Mouse (Mus musculus): Measurements from ENCODE around the gene Insig1.
A peak's percentile ranks its signal among the peaks of the same experiment; 100 is the strongest.

Insig1 gene

DNA sequence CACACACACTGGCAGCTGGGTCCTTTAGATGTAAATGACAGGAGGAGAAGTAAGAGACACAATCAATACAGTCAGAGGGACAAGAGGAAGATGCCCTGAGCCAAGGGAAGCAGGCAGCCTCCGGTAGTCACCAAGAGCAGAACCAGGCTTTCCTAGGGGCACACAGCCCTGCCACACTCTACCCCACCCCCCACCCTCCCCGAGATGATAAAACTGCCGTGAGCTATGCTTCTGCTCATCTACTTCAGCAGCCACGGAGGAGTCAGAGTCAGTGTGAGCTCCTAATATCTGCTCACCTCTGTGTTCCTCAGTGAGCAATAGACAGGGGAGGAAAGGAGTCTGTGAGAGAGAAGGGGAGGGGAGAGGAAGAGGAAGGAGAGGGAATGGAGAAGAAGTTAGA, 5.9 kb upstream of the Insig1 start:
- DNase-seq (ENCODE audit: low spot score), result no peak

DNA sequence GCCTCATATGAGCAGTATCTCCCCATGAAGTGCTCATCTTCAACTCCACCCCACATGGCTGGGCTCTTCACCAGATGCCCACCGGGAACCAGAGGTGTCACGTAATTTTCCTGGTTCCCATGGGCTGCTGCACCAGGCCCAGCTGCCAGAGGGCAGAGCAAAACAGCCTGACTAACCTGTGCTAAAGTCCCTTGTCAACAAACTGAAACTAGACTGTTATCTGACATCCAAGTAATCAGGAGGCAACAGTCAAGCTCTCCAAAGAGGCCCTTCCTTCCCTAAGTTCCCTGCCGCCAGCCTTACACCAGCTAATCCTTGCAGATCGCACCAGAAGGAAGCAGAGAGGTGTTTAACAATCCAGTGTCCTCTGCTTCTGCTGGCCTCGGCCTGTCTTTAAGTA, 4.9 kb upstream of the Insig1 start:
- DNase-seq (ENCODE audit: low spot score), result no peak

DNA sequence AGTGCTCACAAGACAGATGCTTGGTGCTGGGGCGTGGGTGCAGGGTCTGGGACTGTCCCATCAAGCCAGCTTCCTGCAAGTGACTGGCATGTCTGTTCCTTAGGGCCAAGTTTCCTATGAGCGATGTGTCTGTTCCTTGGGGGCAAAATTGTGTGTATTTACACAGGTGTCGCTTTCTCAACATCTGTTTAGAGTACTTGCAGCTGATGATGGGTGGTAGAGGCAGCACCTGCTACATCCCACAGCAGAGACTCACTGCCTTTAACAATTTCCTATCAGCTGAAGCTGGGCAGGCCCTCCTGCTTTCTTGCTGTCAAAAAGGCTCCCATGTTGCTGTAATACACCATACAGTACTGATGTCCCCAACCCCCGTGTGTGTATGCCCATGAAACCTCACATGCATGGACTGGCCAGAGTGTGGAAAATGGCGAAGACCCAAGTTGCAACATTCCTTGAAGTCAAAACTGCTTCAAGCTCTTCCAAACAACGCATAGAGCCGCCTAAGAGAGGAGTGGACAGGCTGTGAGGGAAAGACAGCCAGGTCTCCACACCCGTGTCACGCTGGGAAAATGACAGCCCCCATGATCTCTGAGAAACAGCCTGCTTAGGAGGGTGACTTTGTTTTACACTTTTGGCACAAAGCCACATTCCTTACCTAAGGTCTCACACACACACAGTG, 875 bp upstream of the Insig1 start:
- peak; percentile 6 for DNase-seq (ENCODE audit: low spot score)

DNA sequence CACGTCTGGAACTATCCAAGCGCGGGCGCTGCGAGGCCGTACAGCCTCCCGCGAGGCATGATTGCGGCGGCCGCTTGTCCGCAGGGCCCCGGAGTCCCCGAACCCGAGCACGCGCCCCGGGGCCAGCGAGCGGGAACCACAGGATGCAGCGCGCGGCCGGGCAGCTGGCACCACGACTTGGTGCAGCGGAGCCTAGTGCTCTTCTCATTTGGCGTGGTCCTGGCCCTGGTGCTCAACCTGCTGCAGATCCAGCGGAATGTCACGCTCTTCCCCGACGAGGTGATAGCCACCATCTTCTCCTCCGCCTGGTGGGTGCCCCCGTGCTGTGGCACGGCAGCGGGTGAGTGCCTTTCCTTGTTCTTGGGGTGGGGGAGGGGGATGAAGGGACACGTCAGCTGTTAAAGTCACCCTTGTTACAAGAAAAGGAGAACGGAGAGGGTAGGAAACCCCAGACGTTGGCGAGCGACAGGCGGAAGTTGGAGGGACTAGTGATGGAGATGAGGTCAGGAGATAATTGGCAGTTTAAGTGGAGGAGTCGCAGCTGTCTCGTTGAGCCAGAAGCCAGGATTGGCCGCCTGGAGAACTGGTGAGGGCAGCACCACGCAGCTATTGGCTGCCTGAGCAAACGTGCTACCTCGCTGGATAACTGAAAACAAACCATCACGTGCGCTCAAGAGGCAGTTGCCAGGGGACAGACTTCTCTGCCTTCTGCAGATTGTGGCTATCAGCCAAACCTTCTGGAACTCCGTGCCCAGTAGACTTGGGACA, 477 bp downstream of the Insig1 start:
- DNase-seq (ENCODE audit: low spot score), result peak; percentile 31

DNA sequence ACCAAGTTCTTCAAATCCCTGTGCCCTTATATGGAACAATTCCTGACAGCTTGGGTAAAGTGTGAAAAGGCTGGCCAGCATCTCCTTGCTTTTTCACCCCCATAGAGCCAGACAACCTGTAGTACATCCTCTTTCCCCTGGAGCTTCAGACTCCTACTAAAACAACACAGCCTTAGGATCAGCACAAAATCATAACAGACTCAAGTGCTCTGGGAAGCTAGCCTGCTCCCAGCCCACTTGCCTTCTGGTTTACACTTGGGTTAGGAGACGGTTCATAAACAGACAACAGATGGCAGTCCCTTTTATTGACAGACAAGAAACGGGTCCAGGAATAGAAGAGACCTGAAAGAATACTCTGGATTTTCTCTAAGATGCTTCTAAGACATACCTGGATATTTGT, 8.3 kb downstream of the Insig1 start:
- DNase-seq (ENCODE audit: low spot score), result no peak

DNA sequence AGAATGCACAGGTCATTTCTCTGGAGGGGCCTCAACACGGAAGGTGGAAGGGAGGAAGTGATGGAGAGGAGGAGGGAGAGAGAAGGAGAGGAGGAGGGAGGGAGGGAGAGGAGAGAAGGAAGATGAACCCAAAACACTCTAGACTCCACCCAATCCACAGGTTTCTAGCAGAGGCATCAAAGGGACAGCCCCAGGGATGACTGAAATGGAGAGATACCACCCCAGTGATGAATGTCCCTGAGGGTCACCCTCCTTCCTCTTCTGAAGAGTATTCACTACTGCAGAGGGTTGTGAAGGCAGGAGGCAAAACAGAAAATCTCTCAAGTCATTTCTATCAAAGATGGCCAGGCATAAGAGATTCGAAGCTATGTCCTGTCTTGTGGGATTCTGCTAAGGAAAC, 10.0 kb downstream of the Insig1 start:
- DNase-seq (ENCODE audit: low spot score), result no peak

DNA sequence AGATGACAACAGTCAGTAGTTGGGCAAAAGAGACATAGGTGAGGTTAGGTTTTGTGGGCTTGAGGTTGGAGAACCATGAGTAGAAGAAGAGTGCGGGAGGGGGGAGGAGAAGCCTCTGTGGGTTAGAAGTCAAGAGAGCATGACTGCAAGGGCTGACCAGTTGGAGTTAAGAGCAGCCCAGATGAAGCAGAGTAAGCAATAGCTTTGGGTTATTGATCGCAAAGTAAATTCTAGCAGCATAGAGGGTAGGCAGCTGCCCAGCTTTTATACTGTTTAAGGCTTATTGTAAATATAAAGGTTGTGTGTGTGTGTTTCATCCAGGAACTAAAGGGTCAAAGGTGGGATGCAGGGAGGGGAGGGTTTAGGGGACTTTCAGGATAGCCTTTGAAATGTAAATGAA, 10.7 kb downstream of the Insig1 start:
- DNase-seq (ENCODE audit: low spot score), result no peak

DNA sequence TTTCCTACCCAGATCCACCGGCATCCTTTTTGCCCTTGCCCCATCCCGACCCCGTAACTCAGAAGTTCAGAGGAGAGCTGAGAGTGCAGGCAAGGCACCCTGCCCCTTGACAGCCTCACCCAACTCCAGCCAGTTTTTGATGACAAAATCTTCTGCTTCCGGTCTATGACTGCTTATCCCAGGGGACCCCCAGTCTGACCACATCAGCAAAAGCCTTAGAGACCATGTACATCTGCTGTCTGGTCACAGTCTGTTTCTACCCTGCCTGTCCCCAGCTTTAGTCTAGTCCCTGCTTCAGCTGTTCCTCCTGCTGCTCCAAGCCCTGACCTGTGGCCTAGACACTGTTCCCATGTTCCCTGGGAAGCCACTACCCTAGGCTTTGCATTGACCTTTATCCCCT, 11.1 kb downstream of the Insig1 start:
- DNase-seq (ENCODE audit: low spot score), result no peak

DNA sequence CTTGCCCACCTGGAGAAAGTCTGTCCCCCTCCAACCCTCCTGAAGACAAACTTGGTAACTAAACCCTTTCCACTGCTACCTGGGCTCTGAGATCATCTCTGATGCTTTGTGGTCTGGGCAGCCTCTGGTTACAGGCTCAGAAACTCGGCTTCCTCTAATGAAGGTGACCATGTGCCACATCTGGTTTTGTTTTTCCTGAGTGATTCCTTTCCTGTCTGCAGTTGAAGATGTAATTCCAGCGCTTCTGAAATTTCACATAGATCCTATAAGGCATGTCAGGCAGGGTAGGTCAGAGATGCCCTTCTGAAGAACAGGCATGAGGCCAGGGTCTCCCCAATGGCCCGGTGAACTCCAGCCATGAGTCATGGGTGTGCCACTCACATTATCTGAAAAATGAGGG, 11.6 kb downstream of the Insig1 start:
- no peak for DNase-seq (ENCODE audit: low spot score)

DNA sequence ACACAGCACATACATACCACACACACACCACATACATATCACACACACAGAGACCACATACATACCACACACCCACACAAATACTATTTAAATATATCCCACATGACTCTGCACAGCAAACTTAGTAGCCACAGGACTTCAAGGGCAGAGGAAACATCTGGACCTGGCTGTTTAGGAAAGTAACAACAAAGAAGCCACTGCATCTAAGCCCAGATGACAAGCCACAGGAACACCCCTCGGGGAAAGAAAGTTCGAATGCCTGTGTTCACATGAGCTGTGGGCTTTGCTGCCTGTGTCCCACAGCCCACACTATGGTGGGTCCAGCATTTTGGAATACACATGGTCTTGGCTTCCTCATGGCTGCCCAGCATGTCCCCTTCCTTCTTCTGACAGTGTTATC, 13.6 kb downstream of the Insig1 start:
- no peak for DNase-seq (ENCODE audit: low spot score)

DNA sequence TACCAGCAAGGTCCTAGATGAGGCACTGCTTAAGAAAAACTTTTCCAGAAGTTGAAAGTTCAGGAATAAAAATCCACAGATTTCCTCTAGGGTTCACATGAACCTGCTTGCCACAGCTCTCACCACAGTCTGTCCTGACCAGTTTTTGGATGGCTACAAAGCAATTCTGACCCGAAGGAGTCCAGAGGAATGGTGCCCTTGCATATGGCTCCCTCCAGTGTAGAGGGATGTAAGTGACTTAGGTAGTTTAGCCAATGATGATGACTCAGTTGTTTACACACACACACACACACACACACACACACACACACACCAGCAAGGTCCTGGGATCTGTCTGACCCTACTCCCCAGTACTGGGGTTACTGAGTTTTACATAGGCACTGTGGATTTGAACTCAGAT, 19.4 kb downstream of the Insig1 start:
- no peak for DNase-seq (ENCODE audit: low spot score)

DNA sequence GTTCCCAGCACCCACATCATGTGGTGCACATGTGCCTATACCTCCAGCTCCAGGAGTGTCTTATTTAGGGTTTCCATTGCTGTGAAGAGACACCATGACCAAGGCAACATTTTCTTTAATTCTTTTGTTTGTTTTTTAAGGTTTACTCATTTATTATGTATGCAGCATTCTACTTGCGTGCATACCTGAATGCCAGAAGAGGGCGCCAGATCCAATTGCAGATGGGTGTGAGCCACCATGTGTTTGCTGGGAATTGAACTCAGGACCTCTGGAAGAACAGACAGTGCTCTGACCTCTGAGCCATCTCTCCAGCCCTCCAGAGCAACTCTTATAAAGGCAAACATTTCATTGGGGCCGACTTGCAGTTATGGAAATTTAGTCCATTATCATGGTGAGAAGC, 21.2 kb downstream of the Insig1 start:
- no peak for DNase-seq (ENCODE audit: low spot score)

DNA sequence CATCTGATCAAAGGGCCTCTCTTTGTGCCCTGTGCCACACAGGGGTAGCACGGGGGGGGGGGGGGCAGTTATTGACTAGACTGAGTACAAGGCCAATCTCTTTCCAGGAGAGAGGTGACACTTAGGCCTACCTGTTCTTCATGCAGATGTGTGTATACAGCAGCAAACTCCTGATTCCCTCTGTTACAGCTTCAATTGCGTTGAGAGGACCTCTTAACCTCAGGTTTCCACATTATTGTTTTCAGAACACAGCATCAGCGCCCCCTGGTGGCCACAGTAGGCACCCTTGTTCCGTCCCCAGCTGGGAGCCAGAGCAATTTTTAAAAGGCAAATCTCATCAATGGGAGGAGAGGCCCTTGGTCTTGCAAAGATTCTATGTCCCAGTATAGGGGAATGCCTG, 22.7 kb downstream of the Insig1 start:
- peak; percentile 68 for DNase-seq (ENCODE audit: low spot score)

DNA sequence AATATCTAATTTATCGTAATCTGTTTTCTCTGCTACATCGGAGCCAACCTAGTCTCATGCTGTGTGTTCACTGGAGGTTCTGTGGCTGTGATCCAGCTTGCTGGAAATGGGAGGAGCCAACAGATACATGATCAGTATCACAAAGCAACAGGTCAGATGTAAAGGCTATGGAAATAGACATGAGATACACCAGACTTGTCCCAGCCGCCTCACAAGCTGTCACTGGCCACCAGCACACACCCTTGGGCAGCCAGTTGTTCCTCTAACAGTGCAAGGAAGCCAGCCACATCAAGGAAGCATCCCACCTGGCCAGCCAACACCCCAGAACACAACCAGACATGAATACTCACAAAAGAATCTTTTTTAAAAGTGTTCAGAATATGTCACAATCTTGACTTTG, 23.2 kb downstream of the Insig1 start:
- DNase-seq (ENCODE audit: low spot score), result no peak

DNA sequence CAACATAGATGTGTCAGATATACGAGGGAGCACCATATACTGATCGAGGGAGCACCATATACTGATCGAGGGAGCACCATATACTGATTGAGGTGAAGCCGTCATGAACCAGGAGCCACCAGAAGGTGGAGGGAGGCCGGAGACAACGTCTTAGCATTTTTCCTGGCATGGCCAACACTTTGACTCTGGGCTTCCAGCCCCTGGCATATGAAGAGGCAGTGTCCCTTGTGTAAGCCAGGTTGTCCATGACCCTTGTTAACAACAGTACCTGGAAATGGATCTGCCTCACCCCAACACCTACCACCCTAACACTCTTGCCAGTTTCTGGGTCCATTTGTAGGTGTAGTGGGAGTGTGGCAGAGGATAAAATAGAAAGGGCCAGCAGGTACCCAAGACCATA, 23.7 kb downstream of the Insig1 start:
- no peak for DNase-seq (ENCODE audit: low spot score)

DNA sequence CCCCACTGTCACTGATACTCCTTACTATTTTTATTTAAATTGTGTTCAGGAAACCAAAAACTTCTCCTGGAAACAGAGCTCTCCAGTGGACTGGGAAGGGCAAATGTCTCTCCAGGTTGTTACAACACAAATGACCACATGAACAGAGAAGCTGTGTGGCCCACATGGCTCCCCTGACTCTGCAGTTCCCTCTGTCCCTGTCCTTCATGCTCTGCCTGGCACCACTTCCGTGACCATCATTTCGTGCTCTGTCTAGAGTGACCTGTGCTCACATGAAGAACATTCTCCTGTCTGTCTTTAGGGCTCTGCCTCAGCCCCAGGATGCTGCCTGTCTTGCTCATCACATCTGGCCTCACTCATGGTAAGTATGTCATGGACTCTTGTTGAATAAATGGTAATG, 24.5 kb downstream of the Insig1 start:
- no peak for DNase-seq (ENCODE audit: low spot score)

DNA sequence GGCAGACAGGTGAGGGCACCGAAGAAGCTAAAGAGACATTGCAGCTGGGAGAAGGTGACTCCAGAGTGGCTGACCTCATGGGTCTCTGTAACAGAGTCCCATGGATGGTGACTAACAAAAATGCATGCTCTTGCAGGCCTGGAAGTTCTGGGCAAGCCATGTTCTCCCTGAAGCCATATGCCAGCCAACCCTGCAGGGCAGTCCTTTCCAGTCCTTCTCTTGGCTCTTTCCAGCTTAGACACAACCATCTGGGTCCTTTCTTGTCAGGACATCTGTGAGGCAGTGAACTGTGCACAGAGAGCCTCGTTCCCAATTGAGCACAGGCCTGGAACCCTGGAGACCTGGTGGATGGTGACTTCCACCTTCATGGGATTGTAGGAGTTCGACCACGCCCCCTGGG, 35.8 kb downstream of the Insig1 start:
- no peak for DNase-seq (ENCODE audit: low spot score)

DNA sequence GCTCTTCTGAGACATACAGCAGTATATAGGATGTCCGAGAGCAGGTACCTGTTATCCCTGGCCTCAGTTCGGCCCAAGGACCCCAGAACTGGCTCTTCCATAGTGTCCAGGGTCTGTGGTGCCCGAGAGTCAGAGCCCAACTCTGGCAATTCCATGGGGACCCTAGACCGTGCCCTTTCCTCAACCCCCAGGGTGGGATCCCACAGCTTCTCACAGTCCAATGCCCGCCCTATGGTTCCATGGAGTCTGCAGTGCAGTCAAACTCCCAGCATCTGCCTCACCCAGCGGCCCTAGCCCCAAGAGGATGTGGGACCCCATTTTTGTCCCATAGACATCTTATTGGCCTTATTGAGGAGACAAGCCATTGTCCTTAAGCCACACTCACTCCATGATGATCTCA, 36.8 kb downstream of the Insig1 start:
- no peak for DNase-seq (ENCODE audit: low spot score)

DNA sequence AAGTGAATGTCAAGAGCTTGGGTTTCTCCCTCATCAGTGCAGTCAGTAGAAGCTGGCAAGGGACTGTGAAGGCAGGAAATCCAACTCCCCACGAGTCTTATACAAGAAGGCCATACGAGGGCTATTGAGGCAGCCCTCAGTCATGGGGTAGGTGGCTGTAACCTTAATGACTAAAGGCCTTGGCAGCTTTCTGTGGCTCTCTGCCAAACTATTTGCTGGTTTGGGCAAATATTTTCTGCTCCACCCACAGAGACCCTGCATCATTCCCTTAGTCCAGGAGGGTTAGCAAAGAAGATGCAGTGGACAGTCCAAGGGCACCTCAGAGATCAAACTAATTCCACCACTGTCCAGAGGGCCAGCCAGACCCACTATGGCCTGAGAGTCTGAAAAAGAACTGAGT, 39.7 kb downstream of the Insig1 start:
- DNase-seq (ENCODE audit: low spot score), result no peak

DNA sequence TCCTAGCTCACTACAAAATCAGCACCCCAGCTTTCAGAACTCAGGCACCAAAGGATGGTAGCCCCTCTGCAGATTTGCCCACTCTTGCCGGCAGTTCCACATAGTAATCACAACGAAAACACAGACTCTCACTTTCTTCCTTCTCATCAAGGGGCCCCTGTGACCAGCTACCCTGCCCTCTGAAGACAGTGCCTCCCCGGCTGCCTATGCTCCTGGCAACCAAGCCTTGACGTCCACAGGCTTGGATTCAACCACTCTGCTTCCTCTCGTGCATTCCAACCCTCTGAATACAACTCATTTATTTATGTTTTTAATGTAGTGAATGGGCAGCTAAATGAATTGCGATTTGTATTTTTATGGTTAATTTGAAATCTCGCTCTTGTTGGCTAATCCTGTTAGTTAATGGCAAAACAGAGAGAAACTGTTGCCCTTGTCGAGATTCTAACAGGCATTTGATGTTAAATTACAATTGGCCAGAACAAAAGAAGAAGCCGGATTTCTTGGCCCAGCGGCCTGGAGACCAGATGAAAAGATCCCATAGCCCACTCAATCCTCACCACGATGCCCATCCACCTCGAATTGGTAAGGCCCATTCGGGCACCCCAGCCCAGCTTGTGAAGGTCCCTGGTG, 46.2 kb downstream of the Insig1 start:
- no peak for DNase-seq (ENCODE audit: low spot score)

DNA sequence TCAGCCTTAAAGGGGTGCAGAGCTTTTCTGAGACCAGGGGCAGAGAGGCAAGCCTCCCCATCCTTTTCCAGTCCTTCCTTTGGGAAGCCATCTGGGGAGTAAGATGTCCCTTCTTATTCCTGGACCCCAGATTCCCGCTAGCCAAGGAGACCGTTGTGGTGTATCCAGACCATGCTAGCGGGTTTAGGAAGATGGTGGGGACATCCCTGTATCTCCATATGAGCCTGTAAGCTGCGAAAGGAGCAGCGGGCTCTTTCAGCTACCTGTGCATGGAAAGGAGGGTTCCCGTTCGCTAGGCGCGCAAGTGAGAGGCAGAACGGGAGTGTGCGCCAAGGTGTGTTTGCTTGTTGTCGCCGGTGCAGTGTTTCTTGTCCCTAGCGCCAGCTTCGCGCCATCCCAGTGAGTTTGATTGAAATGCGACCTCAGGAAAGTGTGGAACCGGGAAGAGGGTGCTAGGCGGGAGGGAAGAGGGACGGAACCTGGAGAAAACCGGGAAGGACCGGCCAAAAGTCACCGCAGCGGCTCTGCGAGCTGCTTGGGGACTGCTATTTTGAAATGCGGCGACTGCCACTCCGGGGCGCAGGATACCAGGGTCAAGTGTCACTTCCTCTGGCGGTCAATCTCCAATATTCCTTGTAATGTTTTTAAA, 46.8 kb downstream of the Insig1 start:
- no peak for DNase-seq (ENCODE audit: low spot score)

DNA sequence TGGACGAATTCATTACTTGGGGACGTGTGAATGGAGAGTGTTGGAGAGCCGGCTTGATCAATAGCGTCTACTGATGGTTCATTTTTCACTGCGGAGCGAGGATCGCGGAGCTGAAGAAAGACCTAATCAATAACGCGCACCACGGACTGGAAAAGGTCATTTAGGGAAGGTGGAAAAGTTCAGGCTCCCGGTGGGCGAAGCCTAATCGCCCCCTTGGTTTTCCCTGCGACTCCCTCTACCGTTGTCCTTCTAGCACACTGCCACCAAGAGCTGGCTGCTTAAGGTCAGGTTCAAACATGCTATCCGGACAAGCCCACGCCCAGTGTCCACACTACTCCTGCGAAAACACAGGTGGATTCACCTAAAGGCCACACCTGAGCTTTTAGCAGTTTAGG, 47.4 kb downstream of the Insig1 start:
- no peak for DNase-seq (ENCODE audit: low spot score)

DNA sequence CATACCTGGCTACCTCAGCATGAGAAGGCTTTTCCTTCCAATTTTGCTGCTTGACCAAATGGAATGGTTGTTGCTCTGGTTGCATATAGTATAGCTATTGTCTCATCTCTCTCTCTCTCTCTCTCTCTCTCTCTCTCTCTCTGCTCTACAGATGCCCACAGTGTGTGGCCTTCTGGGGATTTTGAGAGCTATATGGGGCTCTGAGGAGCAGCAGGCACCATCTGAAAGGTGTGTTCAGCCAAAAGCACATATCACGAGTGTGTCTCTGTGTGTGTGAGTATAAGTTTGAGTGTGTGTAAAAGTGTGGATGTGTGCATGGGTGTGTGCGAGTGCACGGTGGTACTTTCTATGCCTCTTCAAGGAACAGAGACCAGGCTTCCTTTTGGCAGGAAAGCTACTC, 48.4 kb downstream of the Insig1 start:
- no peak for DNase-seq (ENCODE audit: low spot score)
